Mouse (Mus musculus) adrenal gland, postnatal 14 days (tissue): ENCODE results near the gene Ston2. TPM values are rescaled to one million over a fixed set of nuclear protein-coding genes. Genes with fewer than 3 reads are reported as not detected.
A peak's percentile ranks its signal among the peaks of the same experiment; 100 is the strongest.
"Not testable (repeated sequence)": the region's sequence is repeated elsewhere in the genome, so short reads cannot be mapped to it uniquely, and the experiment has no call there.

Experiments used
- DNase-seq: peaks from one replicate; pipeline ENCODE4 v3.0.0; 2021; ENCODE audit warnings: mixed read lengths
- total RNA-seq: library from RNA; stranded (reverse); gene quantifications from 2 replicates; pipeline ENCODE4 v1.2.3, GENCODE M21; 2021

The Ston2 gene
- total RNA-seq, 1 experiment from 2014 or later: 10.1 TPM

DNA sequence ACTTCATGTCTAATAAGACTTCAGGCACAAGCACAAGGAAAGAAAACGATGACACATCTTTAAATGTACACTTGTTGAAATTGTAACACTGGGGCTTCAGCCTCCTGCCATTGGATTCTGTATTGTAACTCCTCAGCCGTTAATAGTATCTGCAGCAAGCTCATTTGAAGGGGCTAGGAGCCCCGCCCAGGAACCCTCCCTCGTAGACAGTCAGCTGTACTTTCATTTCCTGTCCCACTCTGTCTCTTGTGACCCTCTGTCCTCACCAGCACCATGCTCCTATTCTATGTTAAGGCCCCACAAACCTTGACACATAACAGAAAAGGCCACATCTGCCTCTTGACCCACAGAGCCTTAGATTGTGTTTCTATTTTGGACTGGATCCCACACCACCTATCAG lies 3.6 kb upstream of the Ston2 start:
- no peak for DNase-seq

DNA sequence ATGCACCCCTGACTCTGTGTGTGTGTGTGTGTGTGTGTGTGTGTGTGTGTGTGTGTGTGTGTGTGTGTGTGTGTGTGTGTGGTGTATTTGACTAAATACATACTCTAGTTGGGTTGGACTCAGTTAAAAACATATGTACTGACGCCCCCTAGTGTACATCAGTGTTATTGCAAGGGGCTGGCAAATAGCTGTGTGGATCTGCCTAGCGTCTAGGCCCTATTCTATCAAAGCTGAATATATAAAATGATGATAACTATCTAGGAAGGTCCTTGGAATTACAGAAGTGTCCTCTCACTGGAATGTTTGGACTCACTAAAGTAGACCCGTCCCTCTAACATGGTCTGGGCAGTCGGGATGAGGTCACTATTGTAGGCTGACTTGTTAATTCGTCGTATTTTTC lies 1.6 kb upstream of the Ston2 start:
- DNase-seq: peak; percentile 76

DNA sequence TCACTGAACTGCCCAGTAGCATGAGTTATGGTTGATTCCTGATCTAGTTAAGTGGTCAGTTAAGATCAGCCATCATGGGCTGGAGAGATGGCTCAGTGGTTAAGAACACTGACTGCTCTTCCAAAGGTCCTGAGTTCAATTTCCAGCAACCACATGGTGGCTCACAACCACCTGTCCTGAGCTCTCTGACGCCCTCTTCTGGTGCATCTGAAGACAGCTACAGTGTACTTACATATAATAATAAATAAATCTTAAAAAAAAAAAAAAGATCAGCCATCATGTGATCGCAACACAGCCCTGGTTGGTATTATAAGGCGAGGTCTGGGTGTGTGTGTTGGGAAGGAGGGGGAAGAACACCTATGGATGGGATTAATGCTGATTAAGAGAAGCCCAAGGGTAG lies 259 bp upstream of the Ston2 start:
- DNase-seq: not testable (repeated sequence)

DNA sequence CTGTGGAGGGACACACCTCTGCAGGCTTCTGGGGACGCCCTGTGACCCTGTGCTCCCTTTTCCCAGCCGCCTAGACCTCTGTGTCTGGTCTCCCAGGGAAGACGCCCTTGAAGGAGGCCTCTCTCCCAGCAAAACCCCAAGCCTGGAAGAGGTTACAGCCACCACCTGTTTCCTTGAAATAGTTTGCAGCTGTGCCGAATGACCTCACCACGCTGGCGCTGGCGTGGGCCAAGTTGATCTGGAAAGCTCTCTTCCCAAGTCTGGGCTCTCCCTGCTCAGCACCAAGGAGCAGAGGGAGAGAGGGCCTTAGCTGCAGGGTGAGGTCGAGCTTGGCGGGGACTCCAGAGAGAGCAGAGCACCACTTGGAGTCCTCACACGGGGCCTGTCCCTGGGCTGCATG lies 1.8 kb downstream of the Ston2 start:
- DNase-seq: peak; percentile 66

DNA sequence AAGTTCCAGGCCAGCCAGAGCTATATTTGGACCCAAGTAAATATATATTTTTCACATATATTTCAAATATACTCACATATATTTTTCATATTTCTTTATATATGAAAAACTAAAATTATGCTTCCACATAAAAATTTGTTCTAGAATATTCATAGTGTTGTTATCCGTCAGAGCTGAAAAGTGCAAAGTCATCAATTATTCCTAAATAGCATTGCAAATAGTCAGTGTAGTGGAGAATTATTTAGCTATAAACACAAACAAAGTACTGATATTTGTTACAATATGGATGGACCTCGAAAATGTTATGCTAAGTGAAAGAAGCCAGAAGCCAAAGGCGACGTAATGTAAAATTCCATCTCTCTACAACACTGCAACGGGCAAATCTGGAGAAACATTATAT lies 6.8 kb downstream of the Ston2 start:
- no peak for DNase-seq

DNA sequence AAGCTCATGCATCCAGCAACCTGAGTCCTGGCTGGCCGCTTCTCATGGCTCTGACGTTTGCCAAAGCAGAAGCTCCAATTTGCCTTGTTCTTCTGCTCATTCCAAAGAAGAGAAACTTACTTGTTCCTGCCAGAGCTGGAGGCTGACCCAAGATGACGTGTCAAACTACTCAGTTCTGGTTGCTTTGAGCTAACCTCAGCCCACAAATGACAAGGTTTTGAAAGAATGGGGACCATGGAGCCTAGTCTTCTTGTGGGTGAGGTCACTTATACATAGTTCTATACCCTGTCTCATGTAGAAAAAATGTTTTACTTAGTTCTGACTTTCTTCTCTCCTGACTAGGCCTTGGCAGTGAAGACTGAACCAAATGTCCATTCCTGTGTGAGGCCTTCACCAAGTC lies 7.7 kb downstream of the Ston2 start:
- DNase-seq: no peak

DNA sequence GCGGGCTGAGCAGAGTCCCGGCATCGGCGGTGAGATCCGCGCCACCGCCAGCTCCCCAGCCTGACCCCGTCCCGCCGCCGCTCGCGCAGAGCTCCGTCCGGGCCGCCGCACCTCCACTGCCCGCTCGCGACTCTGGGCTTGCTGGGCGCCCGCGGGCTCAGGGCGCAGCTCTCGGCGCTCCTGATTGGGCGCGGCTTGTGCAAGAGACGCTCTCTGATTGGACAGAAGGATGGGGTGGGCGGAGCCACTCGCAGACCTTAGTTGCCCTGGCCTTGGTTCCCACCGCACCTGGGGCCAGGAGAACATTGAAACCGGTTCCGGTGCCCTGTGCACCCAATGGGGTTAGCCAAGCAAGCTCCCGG lies 9.2 kb downstream of the Ston2 start:
- peak; percentile 91 for DNase-seq

DNA sequence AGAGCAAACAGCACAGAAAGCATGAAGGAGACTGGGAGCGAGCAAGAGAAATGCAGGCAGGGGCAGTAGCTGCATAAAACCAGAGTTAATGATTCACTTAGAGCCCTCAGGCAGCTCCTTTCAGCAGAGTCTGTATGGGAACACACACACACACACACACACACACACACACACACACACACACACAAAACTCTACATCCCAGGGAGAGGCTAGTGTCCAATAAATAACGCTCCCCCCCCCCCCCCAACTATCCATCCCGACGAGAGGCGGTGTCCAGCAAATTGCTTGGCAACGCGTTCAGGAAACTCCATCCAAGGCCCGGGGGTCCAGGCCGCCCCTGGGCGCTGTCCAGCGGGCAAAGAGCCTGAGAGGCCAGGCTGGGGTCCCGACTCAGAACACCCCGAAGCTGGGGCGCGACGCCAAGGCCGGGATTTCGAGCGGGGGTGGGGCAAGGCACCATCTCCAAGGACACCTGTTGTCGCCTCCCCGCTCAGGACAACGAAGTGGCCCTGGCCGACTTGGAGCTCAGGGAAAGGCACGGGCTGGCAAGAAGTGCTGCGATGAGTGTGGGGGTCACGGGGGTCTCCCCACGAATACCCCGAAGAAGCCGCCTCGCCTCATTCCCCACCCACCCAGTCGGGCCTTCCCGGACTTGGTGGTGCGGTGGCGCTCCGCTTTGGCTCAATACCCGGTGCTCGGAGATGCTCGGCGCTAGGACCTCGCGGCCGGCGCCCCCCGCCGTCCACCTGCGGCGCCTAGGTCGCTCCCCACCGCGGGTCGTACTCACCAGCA lies 9.8 kb downstream of the Ston2 start:
- DNase-seq: peak; percentile 70

DNA sequence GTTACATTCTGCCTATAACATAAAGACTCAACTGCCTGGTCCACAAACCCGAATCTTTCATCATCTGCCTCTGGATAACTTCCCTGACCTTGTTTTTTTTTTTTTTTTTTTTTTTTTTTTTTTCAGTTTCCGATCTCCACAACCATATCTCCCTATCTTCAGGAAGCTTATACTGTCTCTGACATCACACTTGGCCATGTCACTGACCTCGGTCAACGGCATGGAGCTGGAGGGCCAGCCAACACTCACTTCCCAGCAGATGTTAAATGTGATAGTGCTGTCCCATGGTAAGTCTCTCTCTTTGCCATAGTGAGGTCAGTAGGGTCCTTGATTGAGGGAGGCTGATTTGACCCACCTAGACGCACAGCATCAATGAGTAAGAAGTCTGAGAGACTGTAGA lies 11.8 kb downstream of the Ston2 start:
- peak; percentile 31 for DNase-seq

DNA sequence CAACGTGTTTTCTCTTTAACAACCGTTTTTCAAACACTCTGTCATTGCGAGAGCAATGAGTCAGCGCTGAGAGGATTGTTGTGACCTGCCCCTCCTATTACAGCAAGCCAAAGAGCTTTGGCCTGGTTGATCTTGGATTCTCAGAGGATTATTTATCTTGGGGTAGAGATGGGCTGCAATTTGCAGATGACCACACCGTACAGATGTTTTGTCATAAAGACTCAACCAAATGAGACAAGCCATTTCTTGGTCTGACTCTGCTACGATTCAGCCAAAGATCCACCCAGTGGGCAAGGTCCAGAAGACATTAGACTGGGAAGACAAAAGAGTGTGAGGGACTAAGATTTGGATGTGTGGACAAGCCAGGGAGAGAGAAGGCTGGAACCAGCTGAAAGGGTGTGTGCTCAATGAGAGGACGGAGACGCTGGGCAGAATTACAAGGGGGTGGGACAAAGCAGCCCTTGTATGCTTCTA lies 13.3 kb downstream of the Ston2 start:
- DNase-seq: peak; percentile 45

DNA sequence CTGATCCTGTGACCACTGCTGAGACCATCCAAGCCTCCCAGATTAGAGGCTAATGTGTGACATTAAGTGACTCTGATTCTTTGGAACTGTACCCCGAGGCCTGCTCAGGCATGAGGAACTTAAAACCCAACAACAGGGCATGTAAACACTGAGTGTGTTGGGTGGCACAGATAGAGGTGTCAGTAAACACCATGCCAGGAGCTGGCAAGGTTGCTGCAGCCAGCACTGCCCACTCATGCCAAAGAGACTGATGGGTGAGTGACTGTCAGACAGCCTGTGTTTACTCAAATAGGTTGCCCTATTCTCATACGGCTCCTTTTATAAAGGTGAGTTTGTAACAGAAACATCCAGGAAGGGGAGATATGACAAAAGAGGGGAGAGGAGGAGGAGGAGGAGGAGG lies 19.3 kb downstream of the Ston2 start:
- no peak for DNase-seq

DNA sequence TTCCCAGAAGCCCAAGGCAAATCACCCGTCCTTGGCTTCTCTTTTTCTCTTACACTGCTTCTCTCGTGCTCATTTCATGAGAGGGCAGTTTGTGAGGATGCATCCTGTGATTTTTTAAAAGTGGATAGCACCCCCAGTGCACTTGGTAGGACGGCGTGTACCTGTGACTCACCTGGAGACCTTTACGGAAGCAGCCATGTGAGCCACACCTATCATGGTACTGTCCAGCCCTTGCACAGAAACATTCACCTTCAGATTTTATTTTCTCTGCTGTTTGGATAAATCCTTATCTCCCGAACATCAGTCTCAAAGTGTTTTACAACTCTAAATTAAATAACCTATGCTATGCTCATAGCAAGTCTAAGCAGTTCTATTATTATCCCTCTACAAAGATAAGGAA lies 20.0 kb downstream of the Ston2 start:
- no peak for DNase-seq

DNA sequence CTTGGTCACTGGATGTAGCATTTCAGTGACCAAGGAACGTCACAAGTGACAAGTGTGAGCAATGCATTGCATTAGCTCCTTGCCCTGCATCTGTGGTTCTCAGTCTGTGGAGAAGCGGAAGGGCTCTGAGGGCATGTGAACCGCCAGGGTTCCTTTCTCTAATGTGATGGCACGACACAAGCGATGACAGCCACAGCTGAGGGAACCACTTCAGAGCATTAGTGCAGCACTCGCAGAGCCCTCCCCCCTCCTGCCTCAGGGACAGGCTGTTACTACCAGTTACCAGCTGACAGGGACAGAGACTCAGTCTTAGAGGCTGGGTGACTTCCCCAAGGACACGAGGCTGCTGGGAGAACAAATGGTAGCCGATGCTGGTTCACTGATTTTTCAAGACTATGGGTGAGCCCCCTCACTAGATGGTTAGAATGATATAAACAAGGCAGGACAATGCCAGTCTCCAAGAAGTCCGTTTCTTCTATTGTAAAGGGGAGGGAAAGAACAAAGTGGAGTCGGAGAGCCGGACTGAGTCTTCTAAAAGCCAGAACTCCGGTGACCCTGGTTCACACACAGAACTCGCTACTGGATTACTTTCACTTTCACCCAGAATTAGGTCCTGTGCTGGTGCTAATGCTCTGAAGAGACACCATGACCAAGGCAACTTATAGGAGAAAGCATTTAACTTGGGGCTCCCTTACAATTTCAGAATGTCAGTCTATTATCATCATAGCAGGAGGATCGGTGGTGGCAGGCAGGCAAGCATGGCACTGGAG lies 21.7 kb downstream of the Ston2 start:
- peak; percentile 83 for DNase-seq

DNA sequence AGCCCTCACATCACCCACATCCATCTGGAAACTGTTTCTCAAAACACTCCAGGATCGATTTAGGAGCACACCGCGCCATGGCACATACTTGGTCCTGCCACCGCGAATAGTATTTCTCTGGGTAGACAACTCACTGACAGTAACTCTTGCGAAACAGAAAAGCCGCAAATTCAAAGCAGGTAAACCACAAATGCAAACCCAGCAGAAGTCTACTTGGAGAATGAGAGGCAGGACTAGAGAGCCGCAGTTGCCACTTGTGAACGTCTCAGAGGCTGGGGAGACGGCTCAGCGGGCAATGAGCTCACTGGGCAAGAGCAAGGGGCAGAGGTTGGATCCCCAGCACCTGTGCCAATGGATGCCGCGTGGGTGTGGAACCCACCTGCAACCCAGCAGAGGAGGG lies 22.7 kb downstream of the Ston2 start:
- peak; percentile 14 for DNase-seq

DNA sequence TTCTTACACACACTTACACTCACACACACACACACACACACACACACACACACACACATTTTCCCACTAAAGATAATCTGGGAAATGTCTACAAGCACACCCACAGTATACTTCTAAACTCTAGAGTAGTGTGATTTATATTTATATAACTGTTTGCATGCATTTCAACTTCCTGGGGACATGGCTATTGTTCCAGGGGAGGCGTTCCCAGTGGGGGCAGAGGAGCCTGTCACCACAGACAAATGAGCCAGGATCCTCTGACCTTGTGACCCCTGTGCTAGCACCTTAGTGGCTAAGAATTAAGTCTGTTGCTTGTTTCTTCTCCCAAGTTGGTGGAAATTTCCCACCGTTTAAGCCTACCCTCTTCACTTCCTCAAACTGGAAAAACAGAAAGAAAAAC lies 23.1 kb downstream of the Ston2 start:
- peak; percentile 34 for DNase-seq

DNA sequence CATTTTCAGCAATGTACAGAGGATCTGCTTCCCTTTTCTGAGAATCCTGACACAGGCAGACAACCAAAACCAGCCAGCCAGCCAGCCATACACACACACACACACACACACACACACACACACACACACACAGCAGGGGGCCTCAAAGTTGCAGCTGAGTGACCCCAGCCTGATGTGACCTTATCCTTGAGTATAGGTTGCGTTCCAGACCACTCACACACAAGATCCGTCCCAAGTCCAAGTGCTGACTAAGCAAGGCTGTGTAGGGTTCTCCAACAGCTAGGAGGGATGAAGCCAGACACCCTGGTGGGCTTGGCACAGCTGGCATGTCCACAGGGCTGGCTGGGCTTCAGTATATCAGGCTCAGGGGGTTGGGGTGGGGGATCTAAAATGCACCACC lies 23.7 kb downstream of the Ston2 start:
- DNase-seq: peak; percentile 17

DNA sequence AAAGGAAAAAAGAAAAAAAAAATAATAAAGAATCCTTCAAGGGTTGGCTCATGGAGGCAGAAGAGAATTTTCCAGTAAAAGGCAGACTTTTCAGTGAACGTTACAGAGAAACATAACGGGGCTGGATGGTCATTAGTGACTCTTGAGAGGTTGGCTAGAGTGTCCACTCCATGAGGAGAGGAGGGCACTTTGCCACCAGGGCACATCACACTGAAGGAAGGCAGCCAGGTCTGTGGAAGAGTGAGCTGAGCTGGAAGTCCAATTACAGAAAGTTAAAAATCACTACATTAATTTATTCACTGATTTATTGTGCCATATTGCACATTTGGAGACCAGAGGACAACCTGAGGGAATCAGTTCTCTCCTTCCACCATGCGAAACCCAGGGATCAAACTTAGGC lies 28.4 kb downstream of the Ston2 start:
- DNase-seq: no peak

DNA sequence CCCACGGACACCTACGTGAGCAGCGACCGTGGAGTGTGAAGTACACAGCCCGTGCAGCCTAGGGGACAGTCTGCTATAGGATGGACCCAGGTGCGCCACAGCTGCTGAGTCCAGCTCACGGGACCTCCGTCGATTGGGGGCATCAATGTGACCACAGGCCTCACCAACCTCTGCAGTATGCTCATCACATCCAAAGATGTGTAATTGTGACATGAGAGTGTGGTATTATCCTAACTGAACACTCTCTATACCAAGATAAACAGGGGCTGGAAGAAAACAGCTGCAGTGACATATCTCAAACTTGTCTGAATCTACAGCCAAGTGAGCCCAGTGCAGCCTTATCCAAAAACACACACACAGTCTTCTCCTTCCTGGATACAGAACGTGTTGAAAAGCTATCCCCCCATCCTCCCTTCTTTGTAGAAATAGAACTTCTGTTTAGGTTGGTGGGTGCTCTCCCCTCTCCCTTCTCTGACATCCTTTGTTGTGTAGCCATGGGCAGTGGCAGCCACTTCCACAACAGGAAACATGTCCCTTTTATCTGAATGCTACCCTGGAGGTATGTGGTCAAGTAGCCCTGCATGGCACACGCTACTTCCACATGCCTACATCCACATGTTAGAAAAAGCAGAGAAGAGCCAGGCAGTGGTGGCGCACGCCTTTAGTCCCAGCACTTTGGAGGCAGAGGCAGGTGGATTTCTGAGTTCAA lies 30.2 kb downstream of the Ston2 start:
- DNase-seq: no peak

DNA sequence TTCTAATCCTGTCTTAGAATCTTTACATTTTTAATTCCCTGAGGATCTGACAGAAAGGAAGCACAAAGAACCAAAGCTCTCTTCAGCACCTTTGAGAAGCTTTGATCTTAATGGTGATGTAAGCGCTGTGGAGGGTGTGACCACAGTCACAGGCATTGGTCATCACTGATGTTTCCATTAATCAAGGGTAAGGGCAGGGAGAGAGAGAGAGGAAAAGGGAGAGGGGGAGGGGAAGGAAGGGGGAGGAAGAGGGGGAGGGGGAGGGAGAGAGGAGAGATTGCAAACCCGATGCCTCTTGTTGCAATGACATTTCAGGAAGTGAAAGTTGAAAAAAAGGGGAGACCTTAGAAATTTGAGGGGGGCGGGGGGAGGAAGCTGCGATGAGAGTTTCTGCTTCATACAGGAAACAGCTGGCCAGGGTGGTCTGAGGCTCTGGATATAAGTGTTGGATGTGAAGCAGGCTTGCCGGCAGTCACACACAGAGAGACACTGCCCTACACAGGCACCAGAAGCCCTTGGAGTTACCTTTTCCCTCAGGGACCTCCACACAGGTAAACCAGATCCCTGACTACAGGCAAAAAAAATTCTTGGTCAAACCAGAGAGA lies 31.5 kb downstream of the Ston2 start:
- peak; percentile 21 for DNase-seq

DNA sequence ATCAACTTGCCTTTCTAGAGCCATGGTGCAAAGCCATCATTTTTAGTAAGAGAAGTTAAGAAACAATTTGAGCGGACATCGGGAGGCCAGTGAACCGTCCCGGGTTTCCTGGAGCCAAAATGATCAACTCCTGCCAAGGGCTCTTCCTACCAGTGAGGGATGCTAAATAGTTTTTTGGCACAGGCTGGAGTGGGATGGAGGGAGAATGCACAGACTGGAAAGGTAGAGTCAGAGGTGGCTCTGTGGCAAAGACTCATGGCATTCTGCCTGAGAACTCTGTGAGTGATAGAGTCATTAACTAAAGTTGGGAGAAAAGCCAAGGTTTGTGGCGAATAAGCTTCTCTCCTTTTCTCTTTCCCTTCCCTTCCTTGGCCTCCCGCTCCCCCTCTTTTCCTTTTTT lies 33.6 kb downstream of the Ston2 start:
- DNase-seq: no peak

DNA sequence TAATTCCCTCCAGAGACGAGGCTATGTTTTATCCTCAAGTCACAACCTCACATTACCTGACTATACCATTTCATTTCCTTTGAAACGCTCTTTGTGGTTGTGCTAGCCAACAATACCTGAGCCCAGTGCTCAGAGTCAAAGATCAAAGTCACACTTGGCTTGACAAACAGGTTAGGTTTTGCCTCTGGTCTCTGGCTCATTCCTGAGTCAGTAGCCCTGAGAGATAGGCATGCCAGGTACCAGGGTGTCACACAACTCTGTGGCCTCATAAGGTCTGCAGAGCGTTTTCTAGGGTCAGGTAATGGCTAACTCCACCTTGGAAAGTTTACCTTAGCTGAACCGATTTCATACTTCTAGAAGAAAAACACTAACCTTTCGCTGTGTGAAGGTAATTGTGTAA lies 35.5 kb downstream of the Ston2 start:
- DNase-seq: no peak

DNA sequence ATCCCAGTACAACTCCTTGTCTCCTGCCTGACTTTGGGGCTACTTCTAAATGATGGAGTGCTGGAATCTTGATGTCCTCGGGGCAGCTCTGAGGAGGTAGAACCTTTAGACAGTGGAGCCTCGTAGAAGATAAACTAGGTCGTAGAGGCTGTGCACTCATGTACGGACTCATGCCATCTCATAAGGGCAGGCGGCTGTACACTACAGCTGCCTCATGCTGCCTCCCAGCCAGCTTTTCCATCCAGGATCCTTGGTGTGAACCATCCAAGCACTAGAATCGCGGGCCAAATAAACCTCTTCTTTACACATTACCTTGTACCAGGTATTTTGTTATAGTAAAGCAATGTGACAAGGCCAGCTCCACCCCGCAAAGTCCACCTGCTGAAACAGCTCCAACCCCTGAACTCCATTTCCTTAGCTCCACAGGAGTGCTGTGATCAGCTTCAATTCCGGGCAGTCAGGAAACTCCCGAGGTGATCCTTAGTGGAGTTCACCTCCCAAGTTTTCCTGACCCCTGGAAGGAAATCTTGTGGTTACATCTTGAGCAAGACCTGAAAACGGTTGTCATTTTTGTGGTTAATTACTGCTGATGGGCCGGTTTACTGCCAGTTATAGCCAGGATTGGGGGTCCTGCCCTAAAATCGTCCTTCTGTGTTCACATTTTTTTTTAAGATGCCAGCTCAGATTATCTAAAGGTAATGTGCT lies 36.1 kb downstream of the Ston2 start:
- DNase-seq: no peak
